Mouse (Mus musculus) heart, adult 2 months (tissue): ENCODE results near the gene Dach2.

Experiments
- CTCF ChIP-seq: fragments of 200-600 bp; IDR thresholded peaks from 2 replicates; pipeline ENCODE4 v1.8.1; 2022; ENCODE audit warnings: antibody characterized with exemption, mild to moderate bottlenecking, moderate library complexity
- EP300 ChIP-seq: fragments of 200-500 bp; IDR thresholded peaks from 2 replicates; pipeline ENCODE4 v1.6.1; 2011; ENCODE audit warnings: low read depth, low read length, control low read depth; ENCODE audit not compliant: insufficient read depth

GRCm38 (mm10) chrX:113687163-113687562 is 389.9 kb downstream of the Dach2 start:
- TF ChIP-seq EP300 (no peak), CTCF (no peak)
